Mouse (Mus musculus): Measurements from ENCODE around the gene Sdc1.

- no peak for TF ChIP-seq CTCF (conservative IDR thresholded peaks at IDR 0.05; ENCODE audit: insufficient read depth, insufficient read length, low read depth, low read length)
- TF ChIP-seq POLR2A (IDR thresholded peaks at IDR 0.05; ENCODE audit: low read depth, low read length), result no peak
Observed at GRCm38 (mm10) chr12:8779851-8780250, 8.7 kb downstream of the Sdc1 start.

All from kidney, adult 2 months (tissue).